Comparison of ENCODE assay signal across 22 mouse cellular contexts in genomic region chr1:75451900-75452299, GRCm38 (mm10). TPM values are rescaled to one million over a fixed set of nuclear protein-coding genes. Genes with fewer than 3 reads are reported as not detected.
A peak's percentile ranks its signal among the peaks of the same experiment; 100 is the strongest.
DNase-seq lines count a peak whose midpoint lies in the region; ATAC-seq and TF ChIP-seq lines count a peak whose summit lies in the region.
"Had no signal": no experiment of that assay in that cellular context is flagged by ENCODE, and none has a peak within 500 bp of the region (broad histone marks: within the 10 kb centered on the region; RNA-seq: fewer than 3 reads in every experiment).

No protein-coding gene starts in this region.

- WGBS in forebrain, embryonic 14.5 days, result 59% methylated on average over 4 of the region's 5 CpGs
- WGBS in forebrain, postnatal 0 days, result 54% methylated on average over 5 of the region's 5 CpGs
- 52% methylated on average over 5 of the region's 5 CpGs for WGBS in hindbrain, embryonic 12.5 days
- 80% methylated on average over 5 of the region's 5 CpGs for WGBS in midbrain, embryonic 12.5 days
- WGBS in neural tube, embryonic 14.5 days, result 45% methylated on average over 5 of the region's 5 CpGs

- no peak for ATAC-seq in forebrain, embryonic 14.5 days
- ATAC-seq in forebrain, postnatal 0 days, result no peak
- no peak for ATAC-seq in hindbrain, embryonic 12.5 days (ENCODE audit: low FRiP score)
- no peak for ATAC-seq in midbrain, embryonic 12.5 days (ENCODE audit: low FRiP score, low read depth)
- no peak for ATAC-seq in neural tube, embryonic 14.5 days (ENCODE audit: low read depth)
- ATAC-seq: inflammation-experienced regulatory T-cells, adult 6 months; liver, postnatal 0 days had no signal

- H3K36me3 ChIP-seq in forebrain, embryonic 14.5 days (ENCODE audit: control insufficient read depth, insufficient read depth, low read length), result no peaks in the 10 kb centered on the region
- H3K36me3 ChIP-seq in forebrain, postnatal 0 days (ENCODE audit: insufficient read depth), result no peaks in the 10 kb centered on the region
- no peaks in the 10 kb centered on the region for H3K36me3 ChIP-seq in hindbrain, embryonic 12.5 days
- H3K36me3 ChIP-seq in midbrain, embryonic 12.5 days, result no peaks in the 10 kb centered on the region
- H3K36me3 ChIP-seq in neural tube, embryonic 14.5 days (ENCODE audit: control insufficient read depth, insufficient read depth, low read length), result no peaks in the 10 kb centered on the region
- H3K36me3 ChIP-seq: embryonic facial prominence, embryonic 13.5 days; heart, embryonic 10.5 days had no signal

- H3K4me1 ChIP-seq in forebrain, embryonic 14.5 days (ENCODE audit: control insufficient read depth, insufficient read depth, low read length), result peaks cover 37% of the 10 kb centered on the region
- H3K4me1 ChIP-seq in forebrain, postnatal 0 days (ENCODE audit: insufficient read depth), result peaks cover 15% of the 10 kb centered on the region
- peaks cover 96% of the 10 kb centered on the region for H3K4me1 ChIP-seq in hindbrain, embryonic 12.5 days
- H3K4me1 ChIP-seq in midbrain, embryonic 12.5 days, result peaks cover 82% of the 10 kb centered on the region
- peaks cover 44% of the 10 kb centered on the region for H3K4me1 ChIP-seq in neural tube, embryonic 14.5 days (ENCODE audit: control insufficient read depth, insufficient read depth, low read length)

- no peak overlapping the region for H3K9ac ChIP-seq in forebrain, embryonic 14.5 days (ENCODE audit: low read length)
- H3K9ac ChIP-seq in forebrain, postnatal 0 days, result no peak overlapping the region
- peak overlapping the region; percentile 60 for H3K9ac ChIP-seq in hindbrain, embryonic 12.5 days
- H3K9ac ChIP-seq in midbrain, embryonic 12.5 days (replicated peaks), result peak overlapping the region; percentile 65
- peak overlapping the region; percentile 64; the same call in 1 of the 2 replicates for H3K9ac ChIP-seq in neural tube, embryonic 14.5 days (replicated peaks; ENCODE audit: low read depth, low read length)
- H3K9ac ChIP-seq: embryonic facial prominence, embryonic 13.5 days; liver, postnatal 0 days had no signal

- peaks cover 45% of the 10 kb centered on the region for H3K27me3 ChIP-seq in forebrain, embryonic 14.5 days (replicated peaks; ENCODE audit: control insufficient read depth, insufficient read depth, low read length)
- H3K27me3 ChIP-seq in forebrain, postnatal 0 days (ENCODE audit: insufficient read depth, low read length), result peaks cover 40% of the 10 kb centered on the region
- H3K27me3 ChIP-seq in hindbrain, embryonic 12.5 days, result peaks cover 76% of the 10 kb centered on the region
- H3K27me3 ChIP-seq in midbrain, embryonic 12.5 days, result peaks cover 76% of the 10 kb centered on the region
- H3K27me3 ChIP-seq in neural tube, embryonic 14.5 days (ENCODE audit: control insufficient read depth, insufficient read depth, low read length), result peaks cover 4% of the 10 kb centered on the region

- DNase-seq in forebrain, embryonic 14.5 days (ENCODE audit: low spot score), result no peak
- no peak for DNase-seq in forebrain, postnatal 0 days
- no peak for DNase-seq in kidney, postnatal 10 days
- DNase-seq in c-Kit-positive CD71-positive TER-119-positive erythroid progenitor cells, embryonic 14.5 days (ENCODE audit: low spot score), result no peak
- no peak for DNase-seq in spleen, postnatal 36 days (ENCODE audit: low spot score in 2 of 2)
- DNase-seq: adrenal gland, adult 2 months; cerebellum, adult 8-10 months; gastrocnemius, postnatal 36 days; heart, postnatal 10 days; liver, postnatal 0 days; lung, postnatal 14 days; right cerebral cortex, adult 18-20 months; thymus, adult 2 months had no signal

- H3K4me3 ChIP-seq in forebrain, embryonic 14.5 days (ENCODE audit: low read depth, low read length), result no peak overlapping the region
- H3K4me3 ChIP-seq in forebrain, postnatal 0 days (ENCODE audit: low read depth, low read length), result no peak overlapping the region
- H3K4me3 ChIP-seq in hindbrain, embryonic 12.5 days, result peak overlapping the region; percentile 26
- peak overlapping the region; percentile 44 for H3K4me3 ChIP-seq in midbrain, embryonic 12.5 days
- peak overlapping the region; percentile 31 for H3K4me3 ChIP-seq in neural tube, embryonic 14.5 days (ENCODE audit: low read depth, low read length)
- H3K4me3 ChIP-seq: embryonic facial prominence, embryonic 13.5 days; heart, embryonic 10.5 days had no signal

- H3K4me2 ChIP-seq in forebrain, embryonic 14.5 days (ENCODE audit: low read length), result peak overlapping the region; percentile 3; the same call in 1 of the 2 replicates
- no peak overlapping the region for H3K4me2 ChIP-seq in forebrain, postnatal 0 days (ENCODE audit: low read depth)
- H3K4me2 ChIP-seq in hindbrain, embryonic 12.5 days (replicated peaks), result peak overlapping the region; percentile 58
- H3K4me2 ChIP-seq in midbrain, embryonic 12.5 days (replicated peaks), result peak overlapping the region; percentile 58
- H3K4me2 ChIP-seq in neural tube, embryonic 14.5 days (ENCODE audit: low read depth, low read length), result peak overlapping the region; percentile 60
- H3K4me2 ChIP-seq: embryonic facial prominence, embryonic 13.5 days had no signal

- no peak for TF ChIP-seq CTCF in forebrain, postnatal 0 days (IDR thresholded peaks at IDR 0.05; ENCODE audit: low read depth)

- no peaks in the 10 kb centered on the region for H3K9me3 ChIP-seq in forebrain, embryonic 14.5 days (replicated peaks; ENCODE audit: control insufficient read depth, low read length)
- H3K9me3 ChIP-seq in forebrain, postnatal 0 days (ENCODE audit: low read length), result no peaks in the 10 kb centered on the region
- no peaks in the 10 kb centered on the region for H3K9me3 ChIP-seq in hindbrain, embryonic 12.5 days (replicated peaks)
- H3K9me3 ChIP-seq in midbrain, embryonic 12.5 days, result no peaks in the 10 kb centered on the region
- H3K9me3 ChIP-seq in neural tube, embryonic 14.5 days (ENCODE audit: control insufficient read depth, low read length), result no peaks in the 10 kb centered on the region
- H3K9me3 ChIP-seq: embryonic facial prominence, embryonic 13.5 days; heart, embryonic 10.5 days had no signal

- H3K27ac ChIP-seq in forebrain, embryonic 14.5 days (ENCODE audit: low read depth, low read length), result no peak overlapping the region
- H3K27ac ChIP-seq in forebrain, postnatal 0 days (ENCODE audit: low read depth, low read length), result no peak overlapping the region
- no peak overlapping the region for H3K27ac ChIP-seq in hindbrain, embryonic 12.5 days
- H3K27ac ChIP-seq in midbrain, embryonic 12.5 days (replicated peaks), result peak overlapping the region; percentile 92
- H3K27ac ChIP-seq in neural tube, embryonic 14.5 days (ENCODE audit: low read depth, low read length), result peak overlapping the region; percentile 34; the same call in 1 of the 2 replicates
- H3K27ac ChIP-seq: embryonic facial prominence, embryonic 13.5 days had no signal

RNA-seq across cellular contexts. Expression of gene Asic4, which starts 1.7 kb away (rescaled TPM):
- 0.76 and 0.84 TPM in 2 replicates for polyA plus RNA-seq in forebrain, embryonic 14.5 days (2014; fragmentation: Nextera tagmentation; extraction: Ambion mirVana)
- 21.2 and 21.4 TPM in 2 replicates for total RNA-seq in forebrain, postnatal 0 days (2014; rRNA removed)
- polyA plus RNA-seq in forebrain, postnatal 0 days (2015; fragmentation: Nextera tagmentation; extraction: Ambion mirVana), result 6.3 and 7.7 TPM in 2 replicates
- 18.3 and 19.0 TPM in 2 replicates for polyA plus RNA-seq in hindbrain, embryonic 12.5 days (2016; fragmentation: Nextera tagmentation; extraction: Ambion mirVana)
- 45.0 and 47.7 TPM in 2 replicates for polyA plus RNA-seq in midbrain, embryonic 12.5 days (2016; fragmentation: Nextera tagmentation; extraction: Ambion mirVana)
- polyA plus RNA-seq in neural tube, embryonic 14.5 days (2014; fragmentation: Nextera tagmentation; extraction: Ambion mirVana), result 4.7 and 6.9 TPM in 2 replicates
- total RNA-seq: CH12.LX; common myeloid progenitor, adult 5-6 weeks; gastrocnemius, postnatal 36 days; heart, postnatal 10 days; megakaryocyte-erythroid progenitor cell, adult 5-6 weeks had no signal
- polyA plus RNA-seq: inflammation-experienced regulatory T-cells, adult 6 months; liver, postnatal 0 days had no signal

RNA-seq across cellular contexts. Expression of gene Gmppa, which starts 16.2 kb away (rescaled TPM):
- polyA plus RNA-seq in forebrain, embryonic 14.5 days (2014; fragmentation: Nextera tagmentation; extraction: Ambion mirVana), result 72.4 and 76.0 TPM in 2 replicates
- total RNA-seq in forebrain, postnatal 0 days (2014; rRNA removed), result 57.3 and 68.3 TPM in 2 replicates
- 64.0 and 64.9 TPM in 2 replicates for polyA plus RNA-seq in forebrain, postnatal 0 days (2015; fragmentation: Nextera tagmentation; extraction: Ambion mirVana)
- 73.1 and 74.1 TPM in 2 replicates for polyA plus RNA-seq in hindbrain, embryonic 12.5 days (2016; fragmentation: Nextera tagmentation; extraction: Ambion mirVana)
- polyA plus RNA-seq in midbrain, embryonic 12.5 days (2016; fragmentation: Nextera tagmentation; extraction: Ambion mirVana), result 59.7 and 69.4 TPM in 2 replicates
- 58.6 and 64.5 TPM in 2 replicates for polyA plus RNA-seq in neural tube, embryonic 14.5 days (2014; fragmentation: Nextera tagmentation; extraction: Ambion mirVana)

RNA-seq across cellular contexts. Expression of gene Chpf, which starts 27.2 kb away (rescaled TPM):
- 21.6 and 24.2 TPM in 2 replicates for polyA plus RNA-seq in forebrain, embryonic 14.5 days (2014; fragmentation: Nextera tagmentation; extraction: Ambion mirVana)
- total RNA-seq in forebrain, postnatal 0 days (2014; rRNA removed), result 65.9 and 80.4 TPM in 2 replicates
- polyA plus RNA-seq in forebrain, postnatal 0 days (2015; fragmentation: Nextera tagmentation; extraction: Ambion mirVana), result 55.5 and 56.8 TPM in 2 replicates
- polyA plus RNA-seq in hindbrain, embryonic 12.5 days (2016; fragmentation: Nextera tagmentation; extraction: Ambion mirVana), result 39.2 and 41.5 TPM in 2 replicates
- 35.9 and 36.3 TPM in 2 replicates for polyA plus RNA-seq in midbrain, embryonic 12.5 days (2016; fragmentation: Nextera tagmentation; extraction: Ambion mirVana)
- 44.7 and 45.4 TPM in 2 replicates for polyA plus RNA-seq in neural tube, embryonic 14.5 days (2014; fragmentation: Nextera tagmentation; extraction: Ambion mirVana)

RNA-seq across cellular contexts. Expression of gene Tmem198, which starts 27.4 kb away (rescaled TPM):
- 41.3 and 50.4 TPM in 2 replicates for polyA plus RNA-seq in forebrain, embryonic 14.5 days (2014; fragmentation: Nextera tagmentation; extraction: Ambion mirVana)
- total RNA-seq in forebrain, postnatal 0 days (2014; rRNA removed), result 54.8 and 58.0 TPM in 2 replicates
- polyA plus RNA-seq in forebrain, postnatal 0 days (2015; fragmentation: Nextera tagmentation; extraction: Ambion mirVana), result 61.2 and 70.8 TPM in 2 replicates
- polyA plus RNA-seq in hindbrain, embryonic 12.5 days (2016; fragmentation: Nextera tagmentation; extraction: Ambion mirVana), result 25.3 and 25.7 TPM in 2 replicates
- 26.5 and 27.6 TPM in 2 replicates for polyA plus RNA-seq in midbrain, embryonic 12.5 days (2016; fragmentation: Nextera tagmentation; extraction: Ambion mirVana)
- polyA plus RNA-seq in neural tube, embryonic 14.5 days (2014; fragmentation: Nextera tagmentation; extraction: Ambion mirVana), result 34.0 and 38.3 TPM in 2 replicates
- total RNA-seq: megakaryocyte-erythroid progenitor cell, adult 5-6 weeks had no signal
- polyA plus RNA-seq: liver, postnatal 0 days had no signal

RNA-seq across cellular contexts. Expression of gene Obsl1, which starts 54.4 kb away (rescaled TPM):
- 17.0 and 17.7 TPM in 2 replicates for polyA plus RNA-seq in forebrain, embryonic 14.5 days (2014; fragmentation: Nextera tagmentation; extraction: Ambion mirVana)
- 28.4 and 43.7 TPM in 2 replicates for total RNA-seq in forebrain, postnatal 0 days (2014; rRNA removed)
- 18.7 and 22.9 TPM in 2 replicates for polyA plus RNA-seq in forebrain, postnatal 0 days (2015; fragmentation: Nextera tagmentation; extraction: Ambion mirVana)
- 63.4 and 66.4 TPM in 2 replicates for polyA plus RNA-seq in hindbrain, embryonic 12.5 days (2016; fragmentation: Nextera tagmentation; extraction: Ambion mirVana)
- polyA plus RNA-seq in midbrain, embryonic 12.5 days (2016; fragmentation: Nextera tagmentation; extraction: Ambion mirVana), result 42.7 and 46.6 TPM in 2 replicates
- polyA plus RNA-seq in neural tube, embryonic 14.5 days (2014; fragmentation: Nextera tagmentation; extraction: Ambion mirVana), result 18.7 and 21.4 TPM in 2 replicates
- polyA plus RNA-seq: inflammation-experienced regulatory T-cells, adult 6 months had no signal

Comparison
In these comparisons a context has a peak if more than half of its experiments do, and no peak if none do; other contexts are left out.
1. H3K27ac ChIP-seq: peak in midbrain, embryonic 12.5 days (single experiment) and neural tube, embryonic 14.5 days (single experiment); none in forebrain, embryonic 14.5 days (single experiment), forebrain, postnatal 0 days (single experiment) and hindbrain, embryonic 12.5 days (single experiment).
2. H3K4me3 ChIP-seq: peak in hindbrain, embryonic 12.5 days (single experiment), midbrain, embryonic 12.5 days (single experiment) and neural tube, embryonic 14.5 days (single experiment); none in forebrain, embryonic 14.5 days (single experiment) and forebrain, postnatal 0 days (single experiment).
3. H3K9ac ChIP-seq: peak in hindbrain, embryonic 12.5 days (single experiment), midbrain, embryonic 12.5 days (single experiment) and neural tube, embryonic 14.5 days (single experiment); none in forebrain, embryonic 14.5 days (single experiment) and forebrain, postnatal 0 days (single experiment).